Mouse (Mus musculus) heart, adult 2 months (tissue): ENCODE data around the gene Trappc3. TPM values are rescaled to one million over a fixed set of nuclear protein-coding genes. Genes with fewer than 3 reads are reported as not detected.

ENCODE experiments used
- DNase-seq, 2 experiments: peaks; one replicate each; pipeline ENCODE4 v3.0.0; 2021
- H3K27ac ChIP-seq: fragments of 200-600 bp; 2 replicates; pipeline ENCODE4 v1.8.1; 2022
- H3K27me3 ChIP-seq: fragments of 200-500 bp; 2 replicates; pipeline ENCODE4 v1.6.1; 2012; ENCODE audit warnings: mild to moderate bottlenecking, low read length, inconsistent platforms, mixed read lengths; ENCODE audit not compliant: control insufficient read depth, insufficient read depth
- H3K36me3 ChIP-seq: fragments of 200-500 bp; 2 replicates; pipeline ENCODE4 v1.6.1; 2012; ENCODE audit warnings: low read length, inconsistent platforms; ENCODE audit not compliant: control insufficient read depth, insufficient read depth
- H3K4me1 ChIP-seq: fragments of 200-500 bp; 2 replicates; pipeline ENCODE4 v1.6.1; 2011; ENCODE audit warnings: low read length; ENCODE audit not compliant: control insufficient read depth, insufficient read depth
- H3K4me3 ChIP-seq: fragments of 200-600 bp; 2 replicates; pipeline ENCODE4 v1.8.1; 2022
- H3K79me2 ChIP-seq: fragments of 200-500 bp; replicated peaks from 2 replicates; pipeline ENCODE4 v1.6.1; 2012; ENCODE audit warnings: mild to moderate bottlenecking, inconsistent platforms, low read length, moderate library complexity, mixed read lengths; ENCODE audit not compliant: control insufficient read depth, insufficient read depth
- H3K9ac ChIP-seq: fragments of 200-500 bp; 2 replicates; pipeline ENCODE4 v1.6.1; 2012; ENCODE audit warnings: low read depth, mild to moderate bottlenecking, control low read depth, inconsistent platforms, low read length, mixed read lengths
- CTCF ChIP-seq: fragments of 200-600 bp; IDR thresholded peaks from 2 replicates; pipeline ENCODE4 v1.8.1; 2022; ENCODE audit warnings: antibody characterized with exemption, mild to moderate bottlenecking, moderate library complexity
- EP300 ChIP-seq: fragments of 200-500 bp; IDR thresholded peaks from 2 replicates; pipeline ENCODE4 v1.6.1; 2011; ENCODE audit warnings: low read depth, low read length, control low read depth; ENCODE audit not compliant: insufficient read depth
- POLR2A ChIP-seq: fragments of 200-500 bp; IDR thresholded peaks from 2 replicates; pipeline ENCODE4 v1.6.1; 2011; ENCODE audit warnings: mild to moderate bottlenecking, low read depth, low read length, control low read depth; ENCODE audit not compliant: insufficient read depth
- WGBS: fragments of 180-500 bp; shearing (Covaris S2); methylation state at CpG from one replicate; pipeline ENCODE4 v1.1.7; 2018; 5-methylcytosine and 5-hydroxymethylcytosine counted together
- intact Hi-C: fragments of 180-260 bp; cut with DNase I; formaldehyde crosslinking; loops from one replicate; pipeline ENCODE4 v1.15.1; 2025
- polyA plus RNA-seq: library from polyadenylated mRNA; depleted of rRNA; stranded (reverse); fragments of >200 nt; gene quantifications from 2 replicates; pipeline ENCODE4 v1.2.3, GENCODE M21; 2012
- total RNA-seq, 2 experiments: library from RNA; stranded (reverse); gene quantifications; 2 replicates each; pipeline ENCODE4 v1.2.3; 2021

The Trappc3 gene
- total and polyA plus RNA-seq, 3 experiments, result 41.0 to 49.5 (median 46.3) TPM

GRCm38 (mm10) chr4:126253637-126254272 lies 8.4 kb upstream of the Trappc3 start:
- Histone ChIP-seq H3K9ac (peak overlapping the region; percentile 89; the same call in 1 of the 2 replicates), H3K36me3 (peaks cover 12% of the 10 kb centered on the region), H3K27ac (peak overlapping the region; percentile 100), H3K79me2 (peaks cover 14% of the 10 kb centered on the region), H3K4me3 (peak overlapping the region; percentile 100), H3K4me1 (peaks cover 36% of the 10 kb centered on the region), H3K27me3 (no peaks in the 10 kb centered on the region)
- intact Hi-C loops, result no loop called here
- 21% methylated on average over 14 of the region's 14 CpGs for WGBS
- DNase-seq, result no peak
- TF ChIP-seq CTCF (no peak), POLR2A (no peak), EP300 (no peak)

GRCm38 (mm10) chr4:126254315-126255112 lies 7.6 kb upstream of the Trappc3 start:
- H3K9ac ChIP-seq, result peak overlapping the region; percentile 89
- peak overlapping the region; percentile 100 for H3K27ac ChIP-seq
- peak; percentile 38 to 79 for DNase-seq
- peaks cover 14% of the 10 kb centered on the region for H3K79me2 ChIP-seq
- peaks cover 12% of the 10 kb centered on the region for H3K36me3 ChIP-seq
- H3K4me3 ChIP-seq, result peak overlapping the region; percentile 100
- no peak for TF ChIP-seq CTCF
- TF ChIP-seq EP300, result 0 out of 2 replicates have a peak, but pooled peaks have one; percentile 54
- peak; percentile 62 for TF ChIP-seq POLR2A
- 8% methylated on average over 9 of the region's 9 CpGs for WGBS
- no peaks in the 10 kb centered on the region for H3K27me3 ChIP-seq
- intact Hi-C loops, result no loop called here
- peaks cover 40% of the 10 kb centered on the region for H3K4me1 ChIP-seq

- Histone ChIP-seq H3K4me3 (peak overlapping the region; percentile 100), H3K4me1 (peaks cover 42% of the 10 kb centered on the region), H3K27ac (peak overlapping the region; percentile 100), H3K36me3 (peaks cover 11% of the 10 kb centered on the region), H3K9ac (peak overlapping the region; percentile 89), H3K79me2 (peaks cover 12% of the 10 kb centered on the region), H3K27me3 (no peaks in the 10 kb centered on the region)
- DNase-seq, result peak; percentile 73 to 74
- intact Hi-C loops, result loop anchor here (1.0 kb wide), 1 partner anchor 17 kb away; no protein-coding TSS in a partner anchor
- TF ChIP-seq POLR2A, result no peak
- TF ChIP-seq EP300, result no peak
- TF ChIP-seq CTCF, result no peak
- 1% methylated on average over 50 of the region's 50 CpGs for WGBS
Measured at GRCm38 (mm10) chr4:126255113-126256001, 6.8 kb upstream of the Trappc3 start.

GRCm38 (mm10) chr4:126256131-126256791 lies 5.9 kb upstream of the Trappc3 start, which contains the start of gene Map7d1:
Gene Map7d1 (minus strand): TSS chr4:126256343.
- Histone ChIP-seq H3K4me3 (peak within 1 kb of the TSS; percentile 100), H3K4me1 (peaks cover 40% of the 10 kb centered on the region)
- under 1% methylated on average over 56 of the region's 59 CpGs for whole genome bisulfite sequencing

More at GRCm38 (mm10) chr4:126256131-126256791, 5.9 kb upstream of the Trappc3 start, which contains the start of gene Map7d1:
- peak within 1 kb of the TSS; percentile 100 for H3K27ac ChIP-seq
- H3K9ac ChIP-seq, result peak within 1 kb of the TSS; percentile 89
- peak; percentile 93 to 95 for DNase-seq
- TF ChIP-seq CTCF (peak; percentile 39), POLR2A (peak; percentile 91), EP300 (0 out of 2 replicates have a peak, but pooled peaks have one; percentile 20)
- no peaks in the 10 kb centered on the region for H3K27me3 ChIP-seq
- peaks cover 8% of the 10 kb centered on the region for H3K79me2 ChIP-seq
- intact Hi-C loops, result loop anchor here (1.0 kb wide), 1 partner anchor 18 kb away; no protein-coding TSS in a partner anchor
- H3K36me3 ChIP-seq, result peaks cover 5% of the 10 kb centered on the region; the same call in 1 of the 2 replicates
